Mouse (Mus musculus) liver, embryonic 14.5 days (tissue): ENCODE data around the gene Cox10. TPM values are rescaled to one million over a fixed set of nuclear protein-coding genes. Genes with fewer than 3 reads are reported as not detected.
A peak's percentile ranks its signal among the peaks of the same experiment; 100 is the strongest.

ENCODE experiments used
- ATAC-seq: fragments of 200-750 bp; cut with Nextera tagmentation; 2 replicates; pipeline ENCODE4 v1.8.0; 2017; ENCODE audit warnings: moderate number of reproducible peaks, mild to moderate bottlenecking, moderate library complexity; ENCODE audit not compliant: insufficient read depth
- DNase-seq, 3 experiments: peaks; one replicate each; pipeline ENCODE4 v3.0.0-alpha.2; 2012 to 2013; ENCODE audit warnings: low read depth in 3 of 3, low spot score in 3 of 3
- H3K27ac ChIP-seq: fragments of 300-500 bp; sonication (generic); 2 replicates; pipeline ENCODE4 v1.5.1; 2014; ENCODE audit warnings: moderate library complexity, mild to moderate bottlenecking, control low read depth, inconsistent platforms
- H3K27me3 ChIP-seq: fragments of 300-500 bp; sonication (generic); 2 replicates; pipeline ENCODE4 v1.6.1; 2014; ENCODE audit warnings: mild to moderate bottlenecking, low read length, moderate library complexity; ENCODE audit not compliant: control insufficient read depth, insufficient read depth
- H3K36me3 ChIP-seq: fragments of 300-500 bp; sonication (generic); replicated peaks from 2 replicates; pipeline ENCODE4 v1.6.1; 2014; ENCODE audit warnings: low read depth; ENCODE audit not compliant: control insufficient read depth, insufficient read depth
- H3K4me1 ChIP-seq, 2 experiments: fragments of 200-500 bp in 1 of 2; fragments of 300-500 bp in 1 of 2; sonication (generic) in 1 of 2; replicated peaks; 2 replicates each; pipeline ENCODE4 v1.6.1; 2012 to 2014; ENCODE audit warnings: antibody characterized with exemption in 1 of 2, inconsistent platforms in 1 of 2, low read length in 1 of 2; ENCODE audit not compliant: control insufficient read depth in 2 of 2, insufficient read depth in 2 of 2
- H3K4me2 ChIP-seq: fragments of 300-500 bp; sonication (generic); 2 replicates; pipeline ENCODE4 v1.6.1; 2014; ENCODE audit warnings: low read depth, mild to moderate bottlenecking, control low read depth, moderate library complexity
- H3K4me3 ChIP-seq, 2 experiments: fragments of 200-500 bp in 1 of 2; fragments of 300-500 bp in 1 of 2; sonication (generic) in 1 of 2; 2 replicates each; pipeline ENCODE4 v1.5.1; 2012 to 2014; ENCODE audit warnings: low read depth in 2 of 2, low read length in 2 of 2, mild to moderate bottlenecking in 2 of 2, control low read depth in 1 of 2, inconsistent platforms in 1 of 2, moderate library complexity in 1 of 2; ENCODE audit not compliant: insufficient read depth in 1 of 2
- H3K9ac ChIP-seq: fragments of 300-500 bp; sonication (generic); replicated peaks from 2 replicates; pipeline ENCODE4 v1.6.1; 2014; ENCODE audit warnings: mild to moderate bottlenecking, control low read depth, moderate library complexity
- H3K9me3 ChIP-seq: fragments of 300-500 bp; sonication (generic); 2 replicates; pipeline ENCODE4 v1.6.1; 2016; ENCODE audit warnings: low read length, mixed read lengths; ENCODE audit not compliant: control insufficient read depth
- CTCF ChIP-seq: IDR thresholded peaks from 2 replicates; pipeline ENCODE4 v1.5.1; 2016; ENCODE audit warnings: antibody characterized with exemption, low read depth, control low read depth
- EP300 ChIP-seq: IDR thresholded peaks from 2 replicates; pipeline ENCODE4 v1.6.1; 2016; ENCODE audit warnings: antibody characterized with exemption, low read depth
- WGBS: fragments of 180-500 bp; shearing (Covaris S2); extraction: QIAGEN DNeasy Blood & Tissue Kit; methylation state at CpG from one replicate; pipeline ENCODE4 v1.1.7; 2014; ENCODE audit not compliant: insufficient replicate concordance; 5-methylcytosine and 5-hydroxymethylcytosine counted together
- polyA plus RNA-seq, 2 experiments: library from polyadenylated mRNA; depleted of rRNA in 1 of 2; stranded (reverse) in 1 of 2; unstranded in 1 of 2; fragments of >200 nt; fragmentation: Nextera tagmentation in 1 of 2; extraction: Ambion mirVana in 1 of 2; gene quantifications; 2 replicates each; pipeline versions ENCODE4 v1.2.1 to v1.2.3; 2012 to 2014

Cox10 gene
- polyA plus RNA-seq, 2 experiments: 4.3 to 9.2 TPM

DNA sequence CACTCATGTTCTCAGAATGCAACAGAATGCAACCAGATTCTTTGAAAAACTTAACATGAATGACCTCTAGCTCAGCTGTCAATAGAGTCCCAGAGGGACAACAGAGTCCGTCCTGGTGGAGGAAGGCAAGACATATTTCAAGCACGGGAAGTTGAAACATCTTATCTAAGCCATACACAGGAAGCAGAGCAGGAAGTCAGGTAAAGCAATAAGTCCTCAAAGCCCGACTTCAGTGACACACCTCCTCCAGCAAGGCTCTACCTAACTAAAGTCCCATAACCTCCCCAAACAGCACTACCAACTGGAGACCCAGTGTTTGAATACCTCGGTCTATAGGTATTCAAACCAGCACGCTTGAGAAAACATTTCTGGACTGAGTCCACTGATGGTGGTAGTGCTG lies 6.6 kb upstream of the Cox10 start:
- WGBS: 40% methylated on average over 5 of the region's 5 CpGs
- TF ChIP-seq EP300: no peak
- no peak for TF ChIP-seq CTCF
- no peaks in the 10 kb centered on the region for H3K27me3 ChIP-seq

GRCm38 (mm10) chr11:64079727-64080081 lies 436 bp upstream of the Cox10 start:
- no peaks in the 10 kb centered on the region for H3K9me3 ChIP-seq
- no peak for TF ChIP-seq EP300
- no peak for TF ChIP-seq CTCF
- peak overlapping the region; percentile 78 for H3K9ac ChIP-seq
- ATAC-seq (peak; percentile 75), DNase-seq (peak in 1 of 3 experiments; percentile 12)
- WGBS: under 1% methylated on average over 8 of the region's 8 CpGs
- H3K27me3 ChIP-seq: no peaks in the 10 kb centered on the region
- peak overlapping the region; percentile 42 for H3K27ac ChIP-seq
- peaks cover 2% of the 10 kb centered on the region; the same call in 1 of the 2 replicates for H3K36me3 ChIP-seq
- H3K4me1 ChIP-seq: peaks cover 3 to 10% of the 10 kb centered on the region in 2 experiments; a peak in 3 of 4 replicates
- peak overlapping the region; percentile 74 for H3K4me2 ChIP-seq
- peak overlapping the region; percentile 70 to 99 for H3K4me3 ChIP-seq

More for the DNA sequence above, 6.6 kb upstream of the Cox10 start:
- no peak overlapping the region for H3K9ac ChIP-seq
- H3K4me3 ChIP-seq: no peak overlapping the region
- H3K4me1 ChIP-seq: no peaks in the 10 kb centered on the region
- DNase-seq (no peak), ATAC-seq (no peak)
- H3K9me3 ChIP-seq: no peaks in the 10 kb centered on the region
- no peak overlapping the region for H3K27ac ChIP-seq
- peaks cover 2% of the 10 kb centered on the region; the same call in 1 of the 2 replicates for H3K36me3 ChIP-seq
- no peak overlapping the region for H3K4me2 ChIP-seq

DNA sequence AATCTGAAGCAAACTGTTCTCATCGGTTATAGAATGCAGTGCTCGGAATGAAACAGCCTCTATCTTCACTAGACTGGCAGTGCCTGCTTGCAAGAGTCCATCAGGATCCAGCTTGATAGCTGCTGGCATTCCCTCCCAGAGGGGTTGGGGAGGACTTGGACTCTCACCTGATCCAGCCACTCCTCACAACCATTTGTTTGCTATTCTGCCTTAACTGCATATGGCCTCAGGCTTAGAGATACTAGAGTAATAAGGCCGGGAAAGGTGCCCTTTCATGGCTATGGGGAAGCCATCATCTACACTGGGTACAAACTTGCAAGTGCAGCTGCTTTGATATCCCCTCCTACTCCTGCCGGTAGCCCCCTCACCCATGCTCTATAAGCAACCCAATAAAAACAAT lies 3.1 kb downstream of the Cox10 start:
- no peaks in the 10 kb centered on the region for H3K27me3 ChIP-seq
- ATAC-seq (no peak), DNase-seq (no peak)
- H3K9me3 ChIP-seq: no peaks in the 10 kb centered on the region
- H3K4me1 ChIP-seq: peaks cover 3 to 10% of the 10 kb centered on the region in 2 experiments; a peak in 3 of 4 replicates
- H3K36me3 ChIP-seq: no peaks in the 10 kb centered on the region; the same call in 1 of the 2 replicates
- TF ChIP-seq EP300: no peak
- no peak for TF ChIP-seq CTCF
- 77% methylated on average over 4 of the region's 4 CpGs for WGBS
- no peak overlapping the region for H3K4me2 ChIP-seq
- H3K27ac ChIP-seq: no peak overlapping the region
- H3K4me3 ChIP-seq: no peak overlapping the region
- no peak overlapping the region for H3K9ac ChIP-seq

DNA sequence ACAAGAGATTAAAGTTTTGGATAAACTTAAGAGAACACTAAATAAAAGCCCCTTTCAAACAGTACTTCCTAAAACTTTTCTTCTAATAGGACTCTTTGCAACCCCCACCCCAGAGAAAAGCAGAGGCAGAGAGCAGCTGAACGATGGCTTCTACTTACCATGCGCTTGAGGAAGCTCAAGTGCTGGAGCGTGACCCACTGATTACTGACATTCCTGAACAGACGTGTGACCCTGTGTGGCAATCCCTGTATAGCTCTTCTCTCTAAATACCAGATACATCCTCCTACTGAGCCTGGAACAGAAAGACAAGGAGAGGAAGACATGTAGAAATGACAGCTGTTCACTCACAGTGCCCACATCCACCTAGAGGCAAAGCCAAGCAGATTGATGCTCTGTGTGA lies 5.9 kb downstream of the Cox10 start:
- Histone ChIP-seq H3K27me3 (no peaks in the 10 kb centered on the region), H3K9me3 (no peaks in the 10 kb centered on the region), H3K9ac (no peak overlapping the region), H3K36me3 (peaks cover 3% of the 10 kb centered on the region), H3K4me2 (no peak overlapping the region), H3K4me1 (peaks cover 2 to 4% of the 10 kb centered on the region in 2 experiments; a peak in 3 of 4 replicates), H3K27ac (no peak overlapping the region), H3K4me3 (no peak overlapping the region)
- DNase-seq (no peak), ATAC-seq (no peak)
- TF ChIP-seq EP300: no peak
- no peak for TF ChIP-seq CTCF
- 79% methylated on average over 4 of the region's 4 CpGs for WGBS

DNA sequence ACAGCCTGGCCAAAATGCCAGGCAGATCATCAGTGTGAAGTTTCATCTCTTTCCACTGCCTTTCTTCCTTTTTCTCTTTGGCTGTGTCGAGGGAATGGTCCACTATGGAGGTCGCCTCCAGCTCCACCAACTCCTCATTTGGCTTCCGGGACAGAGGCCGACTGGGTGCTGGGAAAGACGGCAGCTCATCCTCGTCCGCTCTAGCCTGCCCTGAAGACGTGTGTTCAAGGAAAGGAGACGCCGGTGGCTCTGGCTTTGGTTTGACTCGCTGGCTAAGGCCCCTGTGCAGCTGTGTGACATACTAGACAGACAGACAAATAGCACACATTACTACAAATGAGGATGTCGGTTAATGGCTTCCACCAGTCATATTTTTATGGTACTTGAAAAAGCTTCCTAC lies 7.7 kb downstream of the Cox10 start:
- no peak for TF ChIP-seq EP300
- TF ChIP-seq CTCF: no peak
- WGBS: 79% methylated on average over 12 of the region's 12 CpGs

More for the DNA sequence above, 7.7 kb downstream of the Cox10 start:
- Histone ChIP-seq H3K9me3 (no peaks in the 10 kb centered on the region), H3K27ac (no peak overlapping the region), H3K4me1 (no peaks in the 10 kb centered on the region), H3K4me2 (no peak overlapping the region), H3K9ac (no peak overlapping the region), H3K36me3 (peaks cover 3% of the 10 kb centered on the region), H3K4me3 (no peak overlapping the region), H3K27me3 (no peaks in the 10 kb centered on the region)
- ATAC-seq: no peak
- no peak for DNase-seq
